Mouse (Mus musculus) granulocyte monocyte progenitor cell, adult 5-6 weeks (primary cell): ENCODE measurements around the gene Dmbt1. TPM values are rescaled to one million over a fixed set of nuclear protein-coding genes. Genes with fewer than 3 reads are reported as not detected.
"Not testable (repeated sequence)": the region's sequence is repeated elsewhere in the genome, so short reads cannot be mapped to it uniquely, and the experiment has no call there.

Experiments
- ATAC-seq: replicated peaks from 2 replicates; pipeline ENCODE4 v1.8.0; 2016; ENCODE audit warnings: mild to moderate bottlenecking, moderate TSS enrichment, inconsistent platforms; ENCODE audit not compliant: poor library complexity, severe bottlenecking
- total RNA-seq, 2 experiments: library from RNA; stranded (forward) in 1 of 2; stranded (reverse) in 1 of 2; fragments of 200-712, 200-1000 nt in 1 of 2; fragments of >200 nt in 1 of 2; fragmentation: Nextera tagmentation in 1 of 2; gene quantifications; 2 replicates each; pipeline ENCODE4 v1.2.3; 2014 to 2017

Dmbt1 gene
- total RNA-seq, 2 experiments from 2014 or later: not detected

DNA sequence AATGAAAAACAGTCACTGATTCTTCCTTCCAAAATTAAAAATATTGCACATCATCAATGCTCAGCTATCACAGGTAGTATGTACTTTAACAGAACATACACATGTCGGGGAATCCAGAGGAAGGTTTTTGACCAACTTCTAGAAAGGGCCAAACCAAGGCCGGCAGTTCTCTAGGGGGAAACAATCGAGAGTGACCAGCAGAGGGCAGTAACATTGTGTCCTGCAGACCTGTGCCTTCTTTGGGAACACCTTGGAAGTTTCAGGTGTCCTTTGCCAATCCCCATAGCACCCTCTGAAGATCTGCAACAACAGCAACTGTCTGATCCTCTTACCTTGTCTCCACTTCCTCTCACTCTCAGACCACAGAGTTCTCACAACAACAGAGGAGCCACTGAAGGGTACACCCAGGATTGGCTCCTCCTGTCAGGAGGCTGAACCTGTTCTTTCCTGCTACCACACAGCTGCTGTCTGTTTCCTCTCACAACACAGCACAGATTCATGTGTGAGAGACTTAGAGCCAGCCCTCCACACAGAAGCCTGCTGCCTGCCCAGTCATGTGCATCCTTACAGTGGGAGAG, 13.5 kb downstream of the Dmbt1 start:
- not testable (repeated sequence) for ATAC-seq

DNA sequence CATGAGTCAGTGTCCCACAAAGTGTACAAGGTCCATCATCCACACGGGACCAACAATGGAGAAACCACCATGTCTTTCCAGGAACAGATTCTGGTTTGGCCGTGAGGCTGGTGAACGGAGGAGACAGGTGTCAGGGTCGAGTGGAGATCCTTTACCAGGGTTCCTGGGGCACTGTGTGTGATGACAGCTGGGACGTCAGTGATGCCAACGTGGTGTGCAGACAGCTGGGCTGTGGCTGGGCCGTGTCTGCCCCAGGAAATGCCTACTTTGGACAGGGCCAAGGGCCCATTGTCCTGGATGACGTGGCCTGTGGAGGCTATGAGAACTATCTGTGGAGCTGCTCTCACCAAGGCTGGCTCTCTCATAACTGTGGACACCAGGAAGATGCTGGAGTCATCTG, 18.0 kb downstream of the Dmbt1 start:
- ATAC-seq: not testable (repeated sequence)

DNA sequence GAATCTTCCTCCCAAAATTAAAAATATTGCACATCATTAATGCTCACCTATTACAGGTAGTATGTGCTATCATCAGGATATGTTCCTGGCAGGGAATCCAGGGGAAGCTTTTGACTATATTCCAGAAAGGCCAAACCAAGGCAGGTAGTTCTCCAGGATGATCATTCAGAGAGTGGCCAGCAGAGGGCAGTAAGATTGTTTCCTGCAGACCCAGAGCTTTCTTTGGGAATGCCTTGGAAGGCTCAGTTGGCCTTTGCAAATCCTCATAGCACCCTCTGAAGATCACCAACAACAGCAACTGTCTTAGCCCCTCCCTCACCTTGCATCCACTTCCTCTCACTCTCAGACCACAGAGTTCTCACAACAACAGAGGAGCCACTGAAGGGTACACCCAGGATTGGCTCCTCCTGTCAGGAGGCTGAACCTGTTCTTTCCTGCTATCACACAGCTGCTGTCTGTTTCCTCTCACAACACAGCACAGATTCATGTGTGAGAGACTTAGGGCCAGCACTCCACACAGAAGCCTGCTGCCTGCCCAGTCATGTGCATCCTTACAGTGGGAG, 23.0 kb downstream of the Dmbt1 start:
- no peak for ATAC-seq

DNA sequence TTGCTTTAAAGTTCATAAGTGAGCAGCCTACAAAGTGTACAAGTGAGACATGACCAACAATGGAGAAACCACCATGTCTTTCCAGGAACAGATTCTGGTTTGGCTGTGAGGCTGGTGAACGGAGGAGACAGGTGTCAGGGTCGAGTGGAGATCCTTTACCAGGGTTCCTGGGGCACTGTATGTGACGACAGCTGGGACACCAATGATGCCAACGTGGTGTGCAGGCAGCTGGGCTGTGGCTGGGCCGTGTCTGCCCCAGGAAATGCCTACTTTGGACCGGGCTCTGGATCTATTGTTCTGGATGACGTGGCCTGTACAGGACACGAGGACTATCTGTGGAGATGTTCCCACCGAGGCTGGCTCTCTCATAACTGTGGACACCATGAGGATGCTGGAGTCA, 26.1 kb downstream of the Dmbt1 start:
- ATAC-seq: not testable (repeated sequence)

DNA sequence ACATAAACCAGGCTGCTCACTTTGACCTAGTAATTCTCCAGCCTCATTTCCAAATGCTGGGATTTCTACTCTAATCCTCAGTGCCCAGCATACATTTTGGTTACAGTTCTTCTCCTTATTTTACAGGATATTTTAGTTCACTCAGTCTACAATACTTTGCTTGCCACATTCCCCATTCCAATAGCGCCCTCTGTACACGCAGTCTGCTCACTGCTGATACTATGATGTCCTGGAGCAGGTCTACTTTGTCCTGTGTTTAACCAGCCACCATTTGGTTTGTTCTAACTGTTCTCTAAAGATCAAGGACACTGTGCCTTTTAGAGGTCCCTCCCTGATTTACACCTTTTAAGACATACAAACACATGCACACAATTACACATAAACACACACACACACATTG, 28.0 kb downstream of the Dmbt1 start:
- not testable (repeated sequence) for ATAC-seq

DNA sequence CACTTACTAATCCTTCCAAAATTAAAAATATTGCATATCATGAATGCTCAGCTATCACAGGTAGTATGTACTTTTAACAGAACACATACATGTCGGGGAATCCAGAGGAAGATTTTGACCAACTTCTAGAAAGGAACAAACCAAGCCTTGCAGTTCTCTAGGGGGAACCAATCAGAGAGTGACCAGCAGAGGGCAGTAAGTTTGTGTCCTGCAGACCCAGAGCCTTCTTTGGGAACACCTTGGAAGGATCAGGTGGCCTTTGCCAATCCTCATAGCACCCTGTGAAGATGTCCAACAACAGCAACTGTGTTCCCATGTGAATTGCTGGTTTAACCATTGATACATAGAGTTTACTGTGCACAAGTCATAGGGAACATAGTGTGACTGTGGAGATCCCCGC, 30.7 kb downstream of the Dmbt1 start:
- no peak for ATAC-seq

DNA sequence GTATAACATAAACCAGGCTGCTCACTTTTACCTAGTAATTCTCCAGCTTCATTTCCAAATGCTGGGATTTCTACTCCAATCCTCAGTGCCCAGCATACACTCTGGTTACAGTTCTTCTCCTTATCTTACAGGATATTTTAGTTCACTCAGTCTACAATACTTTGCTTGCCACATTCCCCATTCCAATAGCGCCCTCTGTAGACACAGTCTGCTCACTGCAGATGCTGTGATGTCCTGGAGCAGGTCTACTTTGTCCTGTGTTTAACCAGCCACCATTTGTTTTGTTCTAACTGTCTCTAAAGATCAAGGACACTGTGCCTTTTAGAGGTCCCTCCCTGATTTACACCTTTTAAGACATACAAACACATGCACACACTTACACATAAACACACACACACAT, 36.3 kb downstream of the Dmbt1 start:
- not testable (repeated sequence) for ATAC-seq

DNA sequence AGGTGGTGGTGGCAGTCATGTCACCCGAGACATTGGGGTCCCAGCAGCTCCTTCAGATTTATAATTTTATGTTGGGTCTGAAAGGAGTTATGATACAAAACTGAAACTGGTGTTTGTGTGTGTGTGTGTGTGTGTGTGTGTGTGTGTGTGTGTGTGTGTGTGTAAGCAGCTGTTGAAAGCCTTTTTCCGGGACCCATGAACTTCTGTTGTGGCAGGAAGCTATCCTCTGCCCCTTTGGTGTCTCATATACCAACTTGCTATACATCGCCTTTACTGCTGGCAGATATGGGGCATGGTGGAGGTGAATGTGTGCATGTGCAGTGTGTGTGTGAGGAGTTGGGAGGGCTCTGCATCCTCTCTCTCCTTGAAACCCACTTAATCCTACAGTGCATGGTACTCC, 41.6 kb downstream of the Dmbt1 start:
- ATAC-seq: not testable (repeated sequence)

DNA sequence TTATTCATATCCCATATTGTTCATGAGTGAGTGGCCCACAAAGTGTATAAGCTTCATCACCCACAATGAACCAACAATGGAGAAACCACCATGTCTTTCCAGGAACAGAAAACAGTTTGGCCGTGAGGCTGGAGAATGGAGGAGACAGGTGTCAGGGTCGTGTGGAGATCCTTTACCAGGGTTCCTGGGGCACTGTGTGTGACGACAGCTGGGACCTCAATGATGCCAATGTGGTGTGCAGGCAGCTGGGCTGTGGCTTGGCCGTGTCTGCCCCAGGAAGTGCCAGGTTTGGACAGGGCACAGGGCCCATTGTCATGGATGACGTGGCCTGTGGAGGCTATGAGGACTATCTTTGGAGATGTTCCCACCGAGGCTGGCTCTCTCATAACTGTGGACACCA, 42.2 kb downstream of the Dmbt1 start:
- ATAC-seq: not testable (repeated sequence)

DNA sequence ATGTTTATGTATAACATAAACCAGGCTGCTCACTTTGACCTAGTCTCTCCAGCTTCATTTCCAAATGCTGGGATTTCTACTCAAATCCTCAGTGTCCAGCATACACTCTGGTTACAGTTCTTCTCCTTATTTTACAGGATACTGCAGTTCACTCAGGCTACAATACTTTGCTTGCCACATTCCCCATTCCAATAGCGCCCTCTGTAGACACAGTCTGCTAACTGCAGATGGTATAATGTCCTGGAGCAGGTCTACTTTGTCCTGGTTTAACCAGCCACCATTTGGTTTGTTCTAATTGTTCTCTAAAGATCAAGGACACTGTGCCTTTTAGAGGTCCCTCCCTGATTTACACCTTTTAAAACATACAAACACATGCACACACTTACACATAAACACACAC, 44.1 kb downstream of the Dmbt1 start:
- ATAC-seq: no peak; the same call in 1 of the 2 replicates

DNA sequence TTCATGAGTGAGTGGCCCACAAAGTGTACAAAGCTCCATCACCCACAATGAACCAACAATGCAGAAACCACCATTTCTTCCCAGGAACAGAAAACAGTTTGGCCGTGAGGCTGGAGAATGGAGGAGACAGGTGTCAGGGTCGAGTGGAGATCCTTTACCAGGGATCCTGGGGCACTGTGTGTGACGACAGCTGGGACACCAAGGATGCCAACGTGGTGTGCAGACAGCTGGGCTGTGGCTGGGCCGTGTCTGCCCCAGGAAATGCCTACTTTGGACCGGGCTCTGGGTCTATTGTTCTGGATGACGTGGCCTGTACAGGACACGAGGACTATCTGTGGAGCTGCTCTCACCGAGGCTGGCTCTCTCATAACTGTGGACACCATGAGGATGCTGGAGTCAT, 50.5 kb downstream of the Dmbt1 start:
- ATAC-seq: not testable (repeated sequence)

DNA sequence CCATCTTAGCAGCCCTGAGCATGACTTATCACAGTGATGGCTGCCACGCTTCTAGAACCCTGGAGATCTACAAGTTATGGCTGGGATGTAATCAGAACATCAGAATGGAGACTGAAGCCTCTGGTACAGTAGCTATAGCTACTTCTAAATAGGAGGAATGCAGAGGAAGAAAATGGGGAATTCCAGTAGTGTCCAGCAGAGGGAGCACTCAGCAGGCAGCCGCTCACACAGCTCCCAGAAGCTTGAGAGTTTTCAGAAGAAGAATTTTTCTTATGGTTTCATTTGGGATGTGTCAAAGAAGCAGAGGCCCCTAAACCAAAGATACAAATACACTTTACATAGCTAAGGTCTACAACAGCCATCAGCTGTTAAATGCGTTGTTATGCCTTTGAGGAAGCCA, 80.6 kb downstream of the Dmbt1 start:
- peak; percentile 56; the same call in 1 of the 2 replicates for ATAC-seq

DNA sequence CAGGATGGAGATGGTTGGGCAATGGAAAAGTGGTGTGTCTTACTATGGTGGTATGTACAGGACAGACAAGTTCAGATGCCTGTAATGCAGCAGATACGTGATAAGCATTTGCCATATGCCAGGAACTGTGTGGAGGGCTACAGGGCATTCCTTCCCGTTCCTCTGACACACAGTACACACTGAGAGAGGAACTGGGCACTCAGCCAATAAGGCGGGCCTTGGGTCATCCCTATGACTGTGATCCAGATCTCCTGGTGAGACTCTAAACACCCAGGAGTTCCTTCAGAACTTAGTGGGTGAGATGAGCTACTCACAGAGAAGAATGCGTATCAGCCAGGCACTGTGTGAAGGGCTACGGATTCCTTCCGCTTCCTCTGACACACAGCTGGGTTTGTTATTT, 81.8 kb downstream of the Dmbt1 start:
- no peak for ATAC-seq

DNA sequence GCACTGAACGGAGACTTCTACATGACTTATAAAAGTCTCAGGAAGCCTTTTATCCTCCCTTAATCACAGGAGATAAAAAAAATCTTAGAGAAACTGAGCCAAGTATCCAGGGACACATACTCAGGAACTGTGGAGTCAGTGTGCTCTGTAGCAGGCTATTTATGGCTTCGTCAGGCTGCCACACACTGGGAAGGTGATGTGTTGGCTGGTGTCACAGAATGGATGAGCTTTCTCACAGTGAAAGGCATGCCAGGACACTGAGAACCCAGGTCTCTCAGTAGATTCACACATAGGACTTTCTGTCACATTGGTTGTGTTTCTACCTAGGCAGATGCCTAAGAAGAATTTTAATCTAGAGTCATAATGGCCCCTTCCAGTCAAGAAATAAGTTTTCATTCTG, 82.6 kb downstream of the Dmbt1 start:
- ATAC-seq: no peak

DNA sequence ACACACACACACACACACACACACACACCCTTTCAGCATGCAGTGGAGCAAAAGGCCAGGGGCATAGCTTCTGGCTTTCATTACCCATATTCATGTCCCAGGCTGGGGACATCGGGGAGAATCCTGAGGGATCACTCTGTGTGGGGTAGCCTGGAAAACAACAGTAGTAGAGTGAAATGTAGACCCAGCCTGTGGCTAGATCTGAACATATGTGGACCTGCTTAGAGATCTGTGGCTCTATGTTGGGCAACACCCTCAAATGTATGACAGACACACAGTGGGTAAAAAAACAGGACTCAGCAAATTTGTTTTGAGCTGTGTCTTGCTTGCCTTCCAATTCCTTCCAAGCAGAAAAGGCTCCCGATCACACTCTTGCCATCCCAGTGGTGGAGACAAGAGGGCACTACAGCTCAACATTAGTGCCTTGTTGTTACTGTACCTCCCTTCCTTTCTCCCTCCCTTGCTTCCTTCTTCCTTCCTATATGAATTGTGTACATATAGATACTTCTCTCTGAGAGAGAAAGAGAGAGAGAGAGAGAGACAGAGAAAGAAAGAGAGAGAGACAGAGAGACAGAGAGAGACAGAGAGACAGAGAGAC, 90.5 kb downstream of the Dmbt1 start:
- no peak for ATAC-seq

DNA sequence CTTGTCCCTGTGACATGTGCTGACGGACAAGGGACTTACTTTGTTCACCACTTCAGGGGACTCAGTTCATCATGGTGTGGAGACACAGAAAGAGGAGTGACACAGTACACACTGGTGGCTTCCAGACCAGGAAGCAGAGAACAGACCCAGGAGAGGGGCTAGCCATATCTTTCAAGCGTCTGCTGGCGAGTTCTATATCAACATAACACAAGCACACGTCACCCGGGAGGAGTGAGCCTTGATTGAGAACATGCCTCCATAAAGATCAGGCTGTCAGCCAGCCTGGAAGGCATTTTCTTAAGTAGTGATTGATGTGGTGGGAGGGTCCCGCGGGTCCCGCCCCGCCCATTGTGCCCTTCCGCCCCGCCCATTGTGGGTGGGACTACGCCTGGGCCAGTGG, 98.2 kb downstream of the Dmbt1 start:
- ATAC-seq: no peak

DNA sequence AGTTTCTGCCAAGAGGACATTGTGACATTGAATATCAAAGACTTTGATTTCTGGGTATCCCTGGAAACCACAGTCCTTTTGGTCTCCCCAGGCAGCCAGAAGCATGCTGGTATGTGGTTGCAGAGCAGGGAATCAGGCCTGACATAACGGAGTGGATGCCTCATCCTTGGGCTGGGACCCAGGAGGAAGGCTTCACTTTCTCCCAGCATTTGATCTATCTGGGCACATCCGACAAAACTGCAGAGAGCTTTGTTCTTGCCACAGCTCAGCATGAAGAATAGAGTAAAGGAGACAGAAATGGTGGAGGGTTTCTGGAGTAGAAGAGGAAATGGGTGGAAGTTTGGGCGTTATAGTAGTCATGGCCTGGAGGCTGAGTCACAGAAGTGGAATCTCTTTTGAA, 101.3 kb downstream of the Dmbt1 start:
- ATAC-seq: no peak

DNA sequence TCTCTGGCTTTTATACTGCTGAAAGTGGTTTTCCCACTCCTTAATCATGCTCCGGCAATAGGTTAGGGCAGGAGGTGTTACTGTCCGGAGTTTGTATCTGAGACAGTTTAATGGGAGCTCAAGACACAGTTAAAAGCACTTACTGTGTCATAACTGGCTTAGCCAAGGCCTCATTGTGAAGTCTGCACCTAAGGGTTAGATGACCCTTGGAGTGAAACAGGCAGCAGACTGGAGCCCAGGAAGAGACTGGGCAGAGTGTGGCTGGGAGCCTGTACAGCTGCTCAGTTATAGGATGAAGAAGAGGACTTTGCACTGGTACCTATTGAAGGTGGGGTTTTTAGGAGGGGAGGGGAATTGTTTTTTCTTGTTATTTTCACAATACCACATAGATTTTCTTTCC, 114.4 kb downstream of the Dmbt1 start, which contains the start of gene 4933402N03Rik:
Gene 4933402N03Rik (minus strand): TSS at position 101 of the 400 bp plus-strand sequence.
- no peak for ATAC-seq

DNA sequence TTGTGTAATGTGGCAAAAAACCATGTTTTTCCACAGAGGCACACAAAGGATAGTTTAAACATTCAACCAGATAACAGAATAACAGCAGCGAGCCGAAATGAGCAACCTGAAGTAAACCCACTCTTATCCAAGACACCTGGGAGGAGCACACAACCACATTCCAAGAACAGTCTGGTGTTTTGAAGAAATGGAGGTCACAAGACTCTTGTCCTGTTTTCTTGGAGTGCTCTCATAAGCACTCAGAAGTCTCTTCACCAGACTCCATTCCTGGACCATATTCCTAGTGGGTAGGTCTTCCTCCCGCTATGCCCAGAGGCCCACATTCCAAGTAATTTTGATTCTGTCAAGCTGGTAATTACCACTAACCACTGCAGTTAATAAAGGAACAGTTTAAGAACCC, 118.3 kb downstream of the Dmbt1 start:
- ATAC-seq: no peak

DNA sequence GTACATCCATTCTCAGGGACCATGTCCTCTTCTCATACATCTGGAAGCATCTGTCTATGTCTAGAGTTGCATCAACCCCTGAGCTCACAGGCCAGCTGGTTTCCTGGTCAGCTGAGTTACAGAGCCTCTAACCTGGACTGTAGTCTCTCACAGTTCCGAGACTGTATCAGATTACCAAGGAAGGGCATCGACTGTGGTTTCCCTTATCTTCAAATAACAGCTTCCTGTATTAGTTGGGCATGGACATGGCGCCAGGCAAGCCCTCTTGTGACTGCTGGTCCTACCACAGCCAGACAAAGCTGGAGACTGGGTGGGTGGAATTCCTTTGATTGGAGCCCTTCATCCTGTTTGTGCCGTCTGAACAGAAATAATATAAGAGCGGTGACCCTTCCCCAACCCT, 121.2 kb downstream of the Dmbt1 start:
- no peak for ATAC-seq

DNA sequence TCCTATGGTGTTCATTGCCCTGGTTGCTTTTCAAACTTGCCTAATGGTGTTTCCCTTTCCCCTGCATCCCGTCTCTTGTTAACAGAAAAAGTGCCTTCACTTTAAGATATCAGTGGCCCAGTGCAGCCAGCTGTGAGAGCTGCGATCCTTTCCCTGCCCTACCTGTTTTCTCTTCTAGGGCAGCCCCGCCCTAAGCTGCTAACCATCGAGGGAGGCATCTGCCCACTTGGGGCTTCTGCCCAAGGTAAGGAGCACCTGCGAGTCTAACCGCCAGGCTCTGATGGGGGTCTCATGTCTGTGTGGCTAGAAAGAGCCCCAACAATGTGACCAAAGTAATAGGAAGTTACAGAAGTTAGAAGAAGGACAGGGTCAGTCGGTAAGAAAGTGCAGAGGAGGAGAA, 130.4 kb downstream of the Dmbt1 start:
- ATAC-seq: no peak

DNA sequence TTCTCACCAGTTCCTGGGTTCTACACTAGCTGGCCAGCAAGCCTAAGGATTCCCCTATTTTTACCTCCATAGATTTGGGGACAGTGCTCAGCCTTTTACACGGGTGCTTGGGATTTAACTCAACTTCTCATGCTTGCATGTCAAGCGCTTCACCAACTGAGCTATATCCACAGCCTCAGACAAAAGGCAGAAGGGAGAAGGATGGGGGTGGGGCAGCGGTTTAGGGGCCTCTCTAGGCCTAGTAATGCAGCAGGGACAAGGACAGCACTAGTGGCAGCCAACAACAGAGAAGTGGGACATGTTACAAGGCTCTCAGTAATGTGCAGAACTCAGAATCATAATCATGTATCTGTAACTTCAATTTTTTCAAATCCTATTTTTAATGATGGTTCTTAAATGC, 135.9 kb downstream of the Dmbt1 start:
- ATAC-seq: no peak
